Mouse (Mus musculus) embryo, embryonic 10.5 days (tissue): ENCODE data around the gene Vamp3.

Experiments used
- DNase-seq: peaks from one replicate; pipeline ENCODE4 v3.0.0-alpha.2; 2015; ENCODE audit warnings: low spot score

The Vamp3 gene

DNA sequence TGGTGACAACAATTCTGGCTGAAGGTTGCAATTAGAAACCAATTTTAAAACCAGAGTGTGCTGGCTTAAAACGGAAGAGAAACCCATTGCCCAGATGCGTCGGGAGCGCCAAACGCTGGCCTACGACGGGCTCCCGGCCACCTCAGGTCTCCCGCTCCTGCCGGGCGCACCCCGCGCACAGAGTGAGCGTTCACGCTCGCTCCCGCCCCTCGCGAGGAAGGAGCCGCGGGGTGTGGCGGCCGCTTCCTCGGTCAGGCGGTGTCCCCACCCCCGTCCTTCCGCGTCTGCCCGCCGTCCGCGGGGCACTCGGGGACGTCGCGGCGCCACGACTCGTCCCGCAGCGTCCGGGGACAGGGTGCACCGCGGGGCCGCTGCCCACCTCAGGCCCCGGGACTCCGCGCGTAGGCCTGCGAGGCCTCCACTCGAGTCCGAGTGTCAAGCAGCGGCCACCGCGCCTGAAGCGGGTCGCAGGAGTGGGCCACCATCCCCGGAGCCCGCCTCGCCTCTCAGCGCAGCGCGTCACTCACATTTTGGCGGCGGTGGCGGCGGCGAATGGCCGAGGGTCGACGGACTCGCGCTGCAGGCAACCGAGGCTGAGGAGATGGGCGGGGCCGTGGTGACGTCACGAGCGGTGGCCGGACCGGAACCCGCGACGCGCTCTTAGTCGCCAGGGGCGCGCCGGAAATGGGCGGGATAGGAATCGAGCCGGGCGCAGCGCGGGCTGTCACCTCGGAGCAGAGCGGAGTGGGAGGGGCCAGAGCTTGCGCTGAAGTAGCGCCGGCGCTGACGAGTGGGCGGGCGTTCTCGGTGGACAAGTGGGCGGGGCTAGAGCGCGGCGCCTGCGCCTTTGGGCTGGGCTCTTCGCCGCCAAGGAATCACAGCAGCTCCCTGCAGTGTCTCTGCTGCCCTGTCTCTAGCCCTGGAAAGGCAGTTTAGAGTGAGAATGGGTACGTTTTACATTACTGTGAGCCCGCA lies at the start of gene Vamp3:
Gene Vamp3, minus strand, starts transcription at position 617 of the 975 bp plus-strand sequence.
- DNase-seq = peak; percentile 100

DNA sequence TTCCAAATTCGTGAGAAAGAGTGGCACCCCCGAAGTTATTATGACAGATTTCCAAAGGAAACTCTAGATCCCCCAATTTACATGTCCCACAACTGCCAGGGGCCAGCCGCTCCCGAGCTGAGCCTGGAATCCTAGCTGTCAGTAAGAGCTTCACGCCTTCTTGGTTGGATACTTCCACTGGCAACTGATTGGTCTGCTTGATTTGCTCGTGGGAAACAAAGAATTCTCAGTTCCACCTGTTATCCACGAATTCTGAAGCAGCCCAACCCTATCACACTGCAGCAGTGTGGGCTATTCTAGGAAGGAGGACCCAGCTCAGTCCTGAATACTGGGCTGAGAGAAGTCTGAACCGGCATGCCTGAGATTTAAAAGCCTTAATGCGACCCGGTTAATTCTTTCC lies 48.7 kb upstream of the Vamp3 start:
- DNase-seq = peak; percentile 15

DNA sequence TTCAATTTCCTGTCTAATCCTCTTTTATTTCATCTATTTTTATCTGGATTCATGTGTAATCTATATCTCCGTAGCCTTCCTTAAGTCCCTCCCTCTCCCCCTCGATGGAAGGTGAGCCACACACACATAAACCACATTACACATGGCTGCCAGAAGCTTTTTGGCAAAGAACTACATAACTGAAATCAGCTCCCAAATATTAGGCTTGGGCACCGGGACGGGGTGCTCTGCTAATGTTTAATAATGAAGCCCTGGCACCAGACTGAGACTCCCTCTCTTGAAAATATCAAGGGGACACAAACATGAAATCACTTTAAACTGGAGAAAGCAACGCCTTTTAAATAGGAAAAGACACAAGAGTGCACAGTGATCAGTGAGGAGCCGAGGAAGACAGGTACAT lies 48.1 kb upstream of the Vamp3 start:
- no peak for DNase-seq

DNA sequence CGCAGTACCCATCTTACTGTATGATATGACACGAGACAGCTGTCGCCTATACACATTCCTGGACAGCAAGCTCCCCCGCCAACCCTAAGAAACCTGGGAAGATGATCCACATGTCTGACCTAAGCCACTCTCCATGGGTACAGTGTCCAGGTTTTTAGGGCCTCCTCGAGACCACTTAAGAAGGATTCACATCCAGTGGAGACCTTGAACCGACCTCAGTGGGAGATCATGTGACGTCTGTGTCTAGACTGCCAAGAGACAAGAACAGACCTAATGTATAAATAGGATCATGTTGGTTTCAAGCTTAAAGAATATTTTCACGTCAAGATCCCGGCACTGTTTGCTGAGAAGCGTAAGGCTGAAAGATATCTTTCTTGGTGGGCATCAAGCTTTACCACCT lies 46.4 kb upstream of the Vamp3 start:
- no peak for DNase-seq

- DNase-seq = no peak
These were observed 45.9 kb upstream of the Vamp3 start for GRCm38 (mm10) chr4:151103646-151104045.

DNA sequence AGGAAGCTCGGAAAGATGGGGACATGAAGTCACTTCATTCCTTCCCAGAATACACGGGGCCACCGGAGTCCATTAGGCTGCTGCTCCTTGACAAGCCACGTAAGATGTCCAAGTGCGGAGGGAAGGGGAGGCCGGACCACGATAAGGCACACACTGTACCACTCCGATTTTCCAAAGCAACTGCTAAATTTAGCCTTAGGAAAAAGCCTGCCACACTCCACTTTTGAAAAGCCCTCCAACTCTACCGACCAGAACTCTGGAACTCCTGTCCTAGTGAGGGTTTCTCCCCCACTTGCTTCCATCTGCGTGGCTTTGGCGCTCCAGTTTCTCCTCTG lies 39.3 kb upstream of the Vamp3 start:
- no peak for DNase-seq

GRCm38 (mm10) chr4:151096334-151097103 lies 38.8 kb upstream of the Vamp3 start:
- DNase-seq = no peak

DNA sequence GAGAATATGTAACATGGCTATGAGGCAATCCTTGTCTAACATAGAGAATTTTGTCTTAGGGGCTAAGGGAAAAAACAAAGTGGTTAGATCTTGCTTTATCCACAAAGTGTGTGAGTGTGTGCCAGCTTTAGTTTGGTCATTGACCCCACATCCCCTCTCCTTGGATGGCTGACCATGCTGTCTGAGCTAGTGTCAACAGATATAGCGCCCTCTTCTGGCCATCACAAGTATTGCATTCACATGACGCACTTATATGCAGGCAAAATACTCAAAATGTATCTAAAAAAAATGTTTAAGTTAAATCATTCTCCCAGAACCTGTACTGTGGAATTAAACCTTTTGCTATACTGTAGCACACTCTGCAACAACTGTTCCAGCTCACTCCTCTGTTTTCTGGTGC lies 37.4 kb upstream of the Vamp3 start:
- peak; percentile 61 for DNase-seq

GRCm38 (mm10) chr4:151089270-151089669 lies 31.5 kb upstream of the Vamp3 start, which contains the start of gene Gm13090:
Gene Gm13090 (plus strand): TSS chr4:151089570.
- no peak for DNase-seq

DNA sequence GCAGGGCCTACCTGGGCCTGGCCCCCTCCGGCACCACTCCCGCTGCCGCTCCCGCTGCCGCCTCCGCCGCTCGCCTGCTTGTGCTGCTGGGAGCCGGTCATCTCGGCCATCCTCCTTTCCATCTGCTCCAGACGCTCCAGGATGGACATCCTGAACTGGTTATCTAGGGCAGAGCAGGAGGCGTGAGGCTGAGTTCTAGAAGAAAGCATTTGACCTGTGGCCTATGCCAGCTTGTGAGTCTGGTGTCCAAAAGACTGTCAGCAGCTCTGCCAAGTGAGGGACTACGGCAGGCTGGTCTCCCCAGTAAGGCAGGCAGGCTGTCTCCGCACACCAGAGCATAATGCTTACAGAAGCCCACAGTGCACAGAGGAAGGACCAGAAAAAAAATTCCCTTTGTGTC lies 31.1 kb upstream of the Vamp3 start:
- no peak for DNase-seq

- no peak for DNase-seq
These were observed 29.6 kb upstream of the Vamp3 start for GRCm38 (mm10) chr4:151087358-151087757.

- no peak for DNase-seq
These were observed 25.3 kb upstream of the Vamp3 start for GRCm38 (mm10) chr4:151083027-151083426.

GRCm38 (mm10) chr4:151081977-151082376 lies 24.2 kb upstream of the Vamp3 start:
- DNase-seq = no peak

DNA sequence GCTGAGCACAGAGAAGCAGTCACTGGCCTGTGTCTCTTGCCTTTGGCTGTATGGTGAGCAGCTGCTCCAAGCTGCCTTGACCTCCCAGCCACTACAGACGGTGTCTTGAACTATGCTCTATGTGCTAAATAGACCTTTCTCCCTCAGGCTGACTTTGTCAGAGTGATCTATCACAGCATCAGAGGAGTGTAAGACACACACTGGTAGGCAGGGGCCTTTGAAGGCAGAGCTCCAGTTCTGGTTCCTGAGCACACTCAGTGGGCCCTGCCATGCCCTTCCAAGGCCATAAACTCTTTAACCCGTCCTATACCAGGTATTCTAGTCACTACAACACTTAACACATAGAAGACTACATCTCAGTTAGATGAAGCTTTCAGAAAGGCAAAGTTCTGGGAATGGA lies 23.6 kb upstream of the Vamp3 start:
- DNase-seq = no peak

- no peak for DNase-seq
These were observed 17.1 kb upstream of the Vamp3 start for GRCm38 (mm10) chr4:151074817-151075216.

GRCm38 (mm10) chr4:151073108-151073744 lies 15.5 kb upstream of the Vamp3 start:
- DNase-seq = peak; percentile 89

- DNase-seq = no peak
These were observed 13.2 kb upstream of the Vamp3 start for GRCm38 (mm10) chr4:151070962-151071361.

DNA sequence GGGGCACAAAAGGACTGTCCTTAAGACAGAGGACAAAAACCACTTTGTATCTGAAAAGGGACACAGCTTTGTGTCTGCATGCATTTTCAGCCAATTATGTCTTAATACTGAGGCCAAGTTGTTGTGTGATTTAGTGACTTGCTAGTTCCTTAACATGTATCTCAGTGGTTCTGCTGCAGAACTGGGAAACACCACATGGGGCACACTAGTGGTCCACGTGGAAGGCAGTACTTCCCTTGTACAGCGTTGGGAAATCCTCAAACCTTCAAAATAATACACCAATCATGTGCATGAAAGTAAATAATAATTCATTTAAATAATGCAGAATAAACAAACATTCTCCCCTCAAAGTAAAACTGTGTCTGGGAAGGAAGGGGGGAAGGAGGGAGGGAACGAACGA lies 11.0 kb upstream of the Vamp3 start:
- DNase-seq = no peak

DNA sequence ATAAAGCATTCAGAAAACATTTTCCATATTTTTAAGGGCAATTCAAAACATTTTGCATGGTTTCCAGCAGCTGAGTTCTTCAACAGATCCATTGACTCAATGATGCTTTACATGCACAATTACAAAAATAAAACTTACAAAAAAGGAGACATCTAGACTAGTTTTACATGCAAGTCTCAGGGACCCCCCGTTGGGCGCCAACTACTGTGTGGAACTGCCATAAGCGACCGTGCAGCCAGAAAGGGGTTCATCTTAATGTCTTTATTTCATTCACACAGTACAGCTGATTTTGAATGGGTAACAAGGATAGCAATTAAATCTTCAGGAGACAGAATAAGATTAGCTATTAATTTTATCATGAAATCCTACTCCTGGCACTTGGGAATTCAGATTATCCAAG lies 1.8 kb upstream of the Vamp3 start:
- DNase-seq = no peak

DNA sequence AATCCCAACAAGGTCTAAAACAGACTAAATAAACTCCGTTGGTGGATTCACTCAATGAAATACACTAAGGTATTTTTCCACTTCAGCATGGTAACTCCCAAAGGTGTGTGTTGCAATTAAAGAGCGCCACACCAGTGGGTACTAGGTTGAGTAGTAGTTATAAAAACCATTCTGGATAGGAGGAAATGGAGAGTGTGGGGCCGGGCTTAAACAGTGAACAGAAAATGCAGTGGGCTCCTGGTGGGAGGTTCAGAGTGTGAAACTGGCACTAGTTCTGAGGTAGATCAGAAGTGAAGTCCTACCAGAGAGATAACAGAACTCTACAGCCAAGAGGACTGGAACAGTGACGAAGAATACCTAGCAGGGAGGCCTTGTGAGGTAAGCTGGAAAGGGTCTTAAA lies 871 bp upstream of the Vamp3 start:
- DNase-seq = no peak

DNA sequence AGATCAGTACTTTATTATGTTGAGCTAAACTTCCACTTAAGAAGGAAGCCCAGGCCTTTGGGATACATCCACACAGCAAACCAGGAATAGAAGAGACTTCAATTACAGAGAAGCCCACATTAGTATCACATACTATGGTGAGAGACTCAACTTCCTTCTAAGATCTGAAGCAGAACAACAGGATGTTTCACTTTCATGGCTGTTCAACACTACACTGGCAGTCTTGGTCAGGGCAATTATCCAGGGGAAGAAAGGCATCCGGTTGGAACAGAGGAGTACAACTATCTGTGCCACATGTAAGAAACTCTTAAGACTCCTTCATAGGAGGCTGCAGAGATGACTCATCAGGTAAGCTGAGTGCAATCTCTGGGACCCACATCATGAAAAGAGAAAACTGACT lies 6.6 kb downstream of the Vamp3 start:
- DNase-seq = no peak

DNA sequence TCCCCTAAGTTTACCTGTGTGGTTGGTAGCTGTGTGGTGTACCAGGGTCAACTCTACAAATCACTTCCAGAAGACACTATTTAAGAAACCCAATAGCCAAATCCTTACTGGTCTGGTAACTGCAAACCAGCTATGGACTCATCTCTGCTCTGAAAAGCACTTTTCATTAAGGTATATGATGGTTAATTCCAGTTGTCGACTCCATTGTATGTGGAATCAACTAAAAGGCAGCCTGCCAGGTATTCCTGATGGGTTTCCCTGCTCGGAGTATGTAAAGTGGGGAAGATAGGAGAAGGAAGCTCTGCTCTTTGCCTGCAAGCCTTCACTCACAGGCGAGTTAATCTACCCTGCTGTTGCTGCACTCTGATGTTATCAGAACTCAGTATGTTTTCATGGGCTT lies 11.2 kb downstream of the Vamp3 start:
- DNase-seq = no peak
